Mouse (Mus musculus) embryonic facial prominence, embryonic 11.5 days (tissue): Measurements from ENCODE around the gene Polr2a. TPM values are rescaled to one million over a fixed set of nuclear protein-coding genes. Genes with fewer than 3 reads are reported as not detected.

Source experiments
- ATAC-seq: fragments of 200-750 bp; cut with Nextera tagmentation; replicated peaks from 2 replicates; pipeline ENCODE4 v1.8.0; 2017; ENCODE audit warnings: low read depth; ENCODE audit not compliant: insufficient number of reproducible peaks, low FRiP score, low TSS enrichment
- DNase-seq: peaks from one replicate; pipeline ENCODE4 v3.0.0-alpha.2; 2015; ENCODE audit warnings: low spot score
- H3K27ac ChIP-seq: fragments of 300-500 bp; sonication (generic); replicated peaks from 2 replicates; pipeline ENCODE4 v1.5.1; 2014; ENCODE audit warnings: mild to moderate bottlenecking, low read depth, low read length, control low read depth
- H3K27me3 ChIP-seq: fragments of 300-500 bp; sonication (generic); 2 replicates; pipeline ENCODE4 v1.6.1; 2014; ENCODE audit warnings: mild to moderate bottlenecking, low read length, moderate library complexity, mixed read lengths; ENCODE audit not compliant: control insufficient read depth, insufficient read depth
- H3K36me3 ChIP-seq: fragments of 300-500 bp; sonication (generic); replicated peaks from 2 replicates; pipeline ENCODE4 v1.6.1; 2014; ENCODE audit warnings: low read depth, mild to moderate bottlenecking, low read length, moderate library complexity, mixed read lengths; ENCODE audit not compliant: control insufficient read depth, insufficient read depth
- H3K4me1 ChIP-seq: fragments of 300-500 bp; sonication (generic); 2 replicates; pipeline ENCODE4 v1.6.1; 2014; ENCODE audit warnings: low read length, mixed read lengths; ENCODE audit not compliant: control insufficient read depth, insufficient read depth
- H3K4me2 ChIP-seq: fragments of 300-500 bp; sonication (generic); 2 replicates; pipeline ENCODE4 v1.6.1; 2014; ENCODE audit warnings: low read depth, mild to moderate bottlenecking, control low read depth, low read length, moderate library complexity
- H3K4me3 ChIP-seq: fragments of 300-500 bp; sonication (generic); 2 replicates; pipeline ENCODE4 v1.5.1; 2014; ENCODE audit warnings: low read depth, low read length, control low read depth
- H3K9ac ChIP-seq: fragments of 300-500 bp; sonication (generic); replicated peaks from 2 replicates; pipeline ENCODE4 v1.6.1; 2014; ENCODE audit warnings: mild to moderate bottlenecking, control low read depth, low read length
- H3K9me3 ChIP-seq: fragments of 300-500 bp; sonication (generic); replicated peaks from 2 replicates; pipeline ENCODE4 v1.6.1; 2016; ENCODE audit warnings: mild to moderate bottlenecking, low read length, inconsistent platforms, mixed read lengths; ENCODE audit not compliant: control insufficient read depth
- WGBS: fragments of 180-500 bp; shearing (Covaris S2); extraction: QIAGEN DNeasy Blood & Tissue Kit; methylation state at CpG from one replicate; pipeline ENCODE4 v1.1.7; 2014; 5-methylcytosine and 5-hydroxymethylcytosine counted together
- polyA plus RNA-seq: library from polyadenylated mRNA; unstranded; fragments of >200 nt; fragmentation: Nextera tagmentation; extraction: Ambion mirVana; gene quantifications from 2 replicates; pipeline ENCODE4 v1.2.1, GENCODE M21; 2014

Gene Polr2a
- polyA plus RNA-seq, 1 experiment from 2014 or later = 51.4 TPM

GRCm38 (mm10) chr11:69795168-69795982 is 36.9 kb upstream of the Polr2a start, which contains the start of gene Chrnb1:
Chrnb1 (minus strand) TSS chr11:69795943.
- Histone ChIP-seq H3K27ac (no peak within 1 kb of the TSS), H3K4me2 (peak within 1 kb of the TSS; percentile 80), H3K9ac (peak within 1 kb of the TSS; percentile 46), H3K27me3 (peaks cover 17% of the 10 kb centered on the region), H3K9me3 (no peaks in the 10 kb centered on the region), H3K4me3 (peak within 1 kb of the TSS; percentile 40), H3K4me1 (peaks cover 12% of the 10 kb centered on the region; the same call in 1 of the 2 replicates), H3K36me3 (no peaks in the 10 kb centered on the region)
- WGBS = 2% methylated on average over 52 of the region's 52 CpGs
- ATAC-seq (peak; percentile 92), DNase-seq (peak; percentile 95)

DNA sequence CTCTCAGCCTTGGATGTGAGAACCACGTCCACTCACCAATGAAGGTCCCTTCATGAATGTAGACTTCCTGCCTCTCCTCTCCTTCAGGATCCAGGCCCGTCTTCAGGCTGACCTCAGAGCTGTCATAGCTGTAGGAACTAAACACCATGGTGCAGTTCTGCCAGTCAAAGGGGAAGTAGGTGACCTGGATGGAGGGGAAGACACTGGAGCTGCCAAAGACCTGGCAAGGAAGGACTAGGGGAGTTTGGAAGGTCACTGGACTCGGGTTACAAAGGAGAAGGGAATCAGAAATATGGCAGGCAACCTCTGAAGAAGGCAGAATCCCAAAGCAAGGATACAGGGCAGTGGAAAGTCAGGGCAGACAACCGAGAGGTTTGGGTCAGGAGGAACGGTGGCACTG is 35.0 kb upstream of the Polr2a start:
- 59% methylated on average over 5 of the region's 5 CpGs for WGBS
- DNase-seq (no peak), ATAC-seq (no peak)
- Histone ChIP-seq H3K4me2 (no peak overlapping the region), H3K9ac (no peak overlapping the region), H3K36me3 (no peaks in the 10 kb centered on the region), H3K9me3 (no peaks in the 10 kb centered on the region), H3K4me1 (peaks cover 5% of the 10 kb centered on the region; the same call in 1 of the 2 replicates), H3K27me3 (peaks cover 12% of the 10 kb centered on the region; the same call in 1 of the 2 replicates), H3K4me3 (no peak overlapping the region), H3K27ac (no peak overlapping the region)

- ATAC-seq = no peak
- Histone ChIP-seq H3K36me3 (no peaks in the 10 kb centered on the region), H3K4me2 (no peak overlapping the region), H3K9ac (no peak overlapping the region), H3K4me1 (peaks cover 5% of the 10 kb centered on the region; the same call in 1 of the 2 replicates), H3K4me3 (no peak overlapping the region), H3K27ac (no peak overlapping the region), H3K9me3 (no peaks in the 10 kb centered on the region), H3K27me3 (peaks cover 5% of the 10 kb centered on the region; the same call in 1 of the 2 replicates)
- 72% methylated on average over 5 of the region's 5 CpGs for WGBS
- DNase-seq = no peak
Measured at GRCm38 (mm10) chr11:69791420-69791819, 33.0 kb upstream of the Polr2a start.

DNA sequence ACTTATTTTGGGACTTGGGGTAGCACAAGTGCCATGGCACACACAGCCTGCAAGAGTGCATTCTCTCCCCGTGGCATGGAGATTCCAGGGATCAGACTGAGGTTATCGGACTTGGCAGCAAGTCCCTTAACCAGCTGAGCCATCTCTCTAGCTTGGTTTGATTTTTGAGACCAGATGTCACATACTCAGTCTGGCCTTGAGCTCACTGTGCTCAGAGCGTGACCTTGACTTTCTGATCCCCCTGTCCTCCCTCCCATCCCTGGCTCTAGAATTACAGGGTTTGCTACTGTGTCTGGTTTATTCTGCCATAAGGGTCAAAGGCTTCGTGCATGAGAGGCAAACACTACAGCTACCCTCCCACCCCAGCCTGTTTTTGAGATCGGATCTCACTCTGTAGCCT is 31.0 kb upstream of the Polr2a start:
- 48% methylated on average over 5 of the region's 5 CpGs for WGBS
- H3K9me3 ChIP-seq = no peaks in the 10 kb centered on the region
- ATAC-seq = no peak

GRCm38 (mm10) chr11:69787306-69787705 is 28.9 kb upstream of the Polr2a start:
- ATAC-seq (no peak), DNase-seq (no peak)
- Histone ChIP-seq H3K9ac (no peak overlapping the region), H3K4me3 (no peak overlapping the region), H3K27me3 (no peaks in the 10 kb centered on the region), H3K9me3 (no peaks in the 10 kb centered on the region), H3K27ac (no peak overlapping the region), H3K36me3 (no peaks in the 10 kb centered on the region), H3K4me2 (no peak overlapping the region), H3K4me1 (no peaks in the 10 kb centered on the region)
- WGBS = 89% methylated on average over 5 of the region's 5 CpGs

More for the DNA sequence above, 31.0 kb upstream of the Polr2a start:
- no peaks in the 10 kb centered on the region for H3K27me3 ChIP-seq
- no peak overlapping the region for H3K27ac ChIP-seq
- no peaks in the 10 kb centered on the region for H3K36me3 ChIP-seq
- no peak overlapping the region for H3K9ac ChIP-seq
- H3K4me1 ChIP-seq = no peaks in the 10 kb centered on the region
- H3K4me3 ChIP-seq = no peak overlapping the region
- H3K4me2 ChIP-seq = no peak overlapping the region
- DNase-seq = no peak

- no peaks in the 10 kb centered on the region for H3K36me3 ChIP-seq
- no peak overlapping the region for H3K9ac ChIP-seq
- H3K27ac ChIP-seq = no peak overlapping the region
- WGBS = 42% methylated on average over 15 of the region's 15 CpGs
- DNase-seq (no peak), ATAC-seq (no peak)
- no peaks in the 10 kb centered on the region for H3K9me3 ChIP-seq
- H3K4me2 ChIP-seq = no peak overlapping the region
- H3K4me3 ChIP-seq = no peak overlapping the region
- no peaks in the 10 kb centered on the region for H3K4me1 ChIP-seq
- H3K27me3 ChIP-seq = no peaks in the 10 kb centered on the region
Measured at GRCm38 (mm10) chr11:69784793-69785272, 26.4 kb upstream of the Polr2a start.

DNA sequence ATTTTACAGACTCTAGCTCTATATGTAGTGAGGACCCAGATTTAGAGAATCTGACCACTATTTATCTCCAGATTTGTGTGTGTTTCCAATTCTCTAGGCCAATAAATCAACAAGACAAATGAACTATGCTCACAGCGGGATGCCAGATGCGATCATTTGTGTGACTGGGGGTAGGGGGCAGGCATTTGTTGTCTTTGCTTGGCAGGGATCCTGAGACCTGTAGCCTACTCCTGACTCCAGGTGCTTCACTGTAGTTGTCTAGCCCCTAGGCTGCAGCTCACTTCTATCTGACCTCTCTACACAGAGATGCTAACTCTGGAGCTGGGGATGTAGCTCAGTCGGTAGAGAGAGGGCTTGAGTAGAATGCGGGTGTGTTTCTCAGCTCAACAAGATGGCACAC is 23.4 kb upstream of the Polr2a start:
- Histone ChIP-seq H3K36me3 (no peaks in the 10 kb centered on the region), H3K4me1 (no peaks in the 10 kb centered on the region), H3K9me3 (no peaks in the 10 kb centered on the region), H3K9ac (no peak overlapping the region), H3K27me3 (no peaks in the 10 kb centered on the region), H3K27ac (no peak overlapping the region), H3K4me3 (no peak overlapping the region), H3K4me2 (no peak overlapping the region)
- 36% methylated on average over 4 of the region's 4 CpGs for WGBS
- ATAC-seq = no peak
- no peak for DNase-seq

DNA sequence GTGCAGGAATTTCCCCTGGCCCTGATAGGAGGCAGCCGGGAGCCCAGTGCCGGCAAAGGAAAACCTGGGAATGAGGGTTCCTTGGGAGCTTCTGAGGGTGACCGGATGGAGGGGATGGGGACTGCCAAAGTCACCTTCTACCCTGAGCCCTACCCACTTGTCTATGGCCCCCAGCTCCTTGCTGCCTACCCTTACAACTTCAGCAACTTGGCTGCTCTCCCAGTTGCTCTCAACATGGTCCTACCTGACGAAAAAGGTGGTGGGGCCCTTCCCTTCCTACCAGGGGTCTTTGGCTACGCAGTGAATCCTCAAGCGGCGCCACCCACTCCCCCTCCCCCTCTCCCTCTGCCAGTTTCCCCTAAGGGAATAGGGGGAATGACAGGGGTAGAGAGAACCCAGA is 20.5 kb upstream of the Polr2a start:
- Histone ChIP-seq H3K9me3 (no peaks in the 10 kb centered on the region), H3K4me2 (no peak overlapping the region), H3K36me3 (no peaks in the 10 kb centered on the region), H3K4me3 (no peak overlapping the region), H3K27me3 (no peaks in the 10 kb centered on the region; the same call in 1 of the 2 replicates), H3K9ac (no peak overlapping the region), H3K27ac (no peak overlapping the region), H3K4me1 (no peaks in the 10 kb centered on the region)
- WGBS = 36% methylated on average over 7 of the region's 7 CpGs
- DNase-seq = no peak
- ATAC-seq = no peak
